Mouse (Mus musculus) stomach, postnatal 0 days (tissue): ENCODE measurements around the gene Nsl1. TPM values are rescaled to one million over a fixed set of nuclear protein-coding genes. Genes with fewer than 3 reads are reported as not detected.

ENCODE experiments used
- ATAC-seq: fragments of 200-750 bp; cut with Nextera tagmentation; 2 replicates; pipeline ENCODE4 v1.8.0; 2017; ENCODE audit not compliant: low FRiP score, low TSS enrichment
- DNase-seq: peaks from one replicate; pipeline ENCODE4 v3.0.0-alpha.2; 2016; ENCODE audit warnings: low spot score
- H3K27ac ChIP-seq: fragments of 300-500 bp; sonication (generic); replicated peaks from 2 replicates; pipeline ENCODE4 v1.5.1; 2014; ENCODE audit warnings: mild to moderate bottlenecking, control low read depth
- H3K27me3 ChIP-seq: fragments of 300-500 bp; sonication (generic); 2 replicates; pipeline ENCODE4 v1.6.1; 2014; ENCODE audit warnings: low read length; ENCODE audit not compliant: control insufficient read depth, insufficient read depth
- H3K36me3 ChIP-seq: fragments of 300-500 bp; sonication (generic); 2 replicates; pipeline ENCODE4 v1.6.1; 2014; ENCODE audit warnings: low read length, mixed read lengths; ENCODE audit not compliant: control insufficient read depth, insufficient read depth
- H3K4me1 ChIP-seq: fragments of 300-500 bp; sonication (generic); replicated peaks from 2 replicates; pipeline ENCODE4 v1.6.1; 2014; ENCODE audit warnings: antibody characterized with exemption; ENCODE audit not compliant: control insufficient read depth, insufficient read depth
- H3K4me2 ChIP-seq: fragments of 300-500 bp; sonication (generic); replicated peaks from 2 replicates; pipeline ENCODE4 v1.6.1; 2014; ENCODE audit warnings: low read depth, mild to moderate bottlenecking, control low read depth, moderate library complexity
- H3K4me3 ChIP-seq: fragments of 300-500 bp; sonication (generic); 2 replicates; pipeline ENCODE4 v1.5.1; 2014; ENCODE audit warnings: low read depth, low read length, control low read depth
- H3K9ac ChIP-seq: fragments of 300-500 bp; sonication (generic); 2 replicates; pipeline ENCODE4 v1.6.1; 2014; ENCODE audit warnings: mild to moderate bottlenecking, low read length, control low read depth, mixed read lengths
- H3K9me3 ChIP-seq: fragments of 300-500 bp; sonication (generic); 2 replicates; pipeline ENCODE4 v1.6.1; 2016; ENCODE audit warnings: low read length; ENCODE audit not compliant: control insufficient read depth
- CTCF ChIP-seq: IDR thresholded peaks from 2 replicates; pipeline ENCODE4 v1.5.1; 2016; ENCODE audit warnings: antibody characterized with exemption, low read depth, mild to moderate bottlenecking, moderate library complexity
- EP300 ChIP-seq: optimal IDR thresholded peaks from 2 replicates; pipeline ENCODE3; 2016; ENCODE audit warnings: antibody characterized with exemption
- WGBS: fragments of 180-500 bp; shearing (Covaris S2); extraction: QIAGEN DNeasy Blood & Tissue Kit; methylation state at CpG from one replicate; pipeline ENCODE4 v1.1.7; 2014; 5-methylcytosine and 5-hydroxymethylcytosine counted together
- polyA plus RNA-seq: library from polyadenylated mRNA; unstranded; fragments of >200 nt; fragmentation: Nextera tagmentation; extraction: Ambion mirVana; gene quantifications from 2 replicates; pipeline ENCODE4 v1.2.1, GENCODE M21; 2015

Gene Nsl1
- polyA plus RNA-seq, 1 experiment from 2014 or later, result 5.2 TPM

GRCm38 (mm10) chr1:191131692-191132091 is 68.9 kb downstream of the Nsl1 start:
- ATAC-seq (no peak), DNase-seq (no peak)
- Histone ChIP-seq H3K4me3 (no peak overlapping the region), H3K4me1 (no peaks in the 10 kb centered on the region), H3K4me2 (no peak overlapping the region), H3K27me3 (no peaks in the 10 kb centered on the region), H3K36me3 (no peaks in the 10 kb centered on the region), H3K27ac (no peak overlapping the region), H3K9me3 (no peaks in the 10 kb centered on the region), H3K9ac (no peak overlapping the region)
- WGBS, result 84% methylated on average over 2 of the region's 2 CpGs
- TF ChIP-seq EP300 (no peak), CTCF (no peak)

- ATAC-seq, result no peak
- no peaks in the 10 kb centered on the region for H3K27me3 ChIP-seq
- H3K4me3 ChIP-seq, result no peak overlapping the region
- 55% methylated on average over 5 of the region's 5 CpGs for WGBS
- no peak overlapping the region for H3K4me2 ChIP-seq
- TF ChIP-seq EP300 (no peak), CTCF (no peak)
- no peak overlapping the region for H3K27ac ChIP-seq
- no peak overlapping the region for H3K9ac ChIP-seq
- H3K36me3 ChIP-seq, result no peaks in the 10 kb centered on the region
- DNase-seq, result no peak
- no peaks in the 10 kb centered on the region for H3K9me3 ChIP-seq
- no peaks in the 10 kb centered on the region for H3K4me1 ChIP-seq
These were observed 69.4 kb downstream of the Nsl1 start for GRCm38 (mm10) chr1:191132240-191132639.

GRCm38 (mm10) chr1:191132934-191133333 is 70.1 kb downstream of the Nsl1 start:
- Histone ChIP-seq H3K4me2 (no peak overlapping the region), H3K9ac (no peak overlapping the region), H3K27me3 (no peaks in the 10 kb centered on the region), H3K27ac (no peak overlapping the region), H3K36me3 (no peaks in the 10 kb centered on the region), H3K4me1 (no peaks in the 10 kb centered on the region), H3K4me3 (no peak overlapping the region), H3K9me3 (no peaks in the 10 kb centered on the region)
- ATAC-seq, result no peak
- TF ChIP-seq EP300, result no peak
- no peak for TF ChIP-seq CTCF
- DNase-seq, result no peak
- WGBS, result 64% methylated on average over 5 of the region's 5 CpGs

- no peaks in the 10 kb centered on the region for H3K36me3 ChIP-seq
- H3K27ac ChIP-seq, result no peak overlapping the region
- H3K9me3 ChIP-seq, result no peaks in the 10 kb centered on the region
- H3K27me3 ChIP-seq, result no peaks in the 10 kb centered on the region
- no peak overlapping the region for H3K4me3 ChIP-seq
- H3K4me1 ChIP-seq, result no peaks in the 10 kb centered on the region
- H3K4me2 ChIP-seq, result no peak overlapping the region
- 42% methylated on average over 4 of the region's 4 CpGs for WGBS
- DNase-seq (no peak), ATAC-seq (no peak)
- H3K9ac ChIP-seq, result no peak overlapping the region
- no peak for TF ChIP-seq CTCF
- TF ChIP-seq EP300, result no peak
These were observed 72.6 kb downstream of the Nsl1 start for GRCm38 (mm10) chr1:191135406-191135805.

Other genes with a start within 250 kb of the Nsl1 start
- 4.5 TPM in 2 replicates for gene Rps6kc1, start 151.2 kb upstream of the Nsl1 start, polyA plus RNA-seq
- 20.5 and 22.0 TPM in 2 replicates for gene Angel2, start 137.9 kb upstream of the Nsl1 start, polyA plus RNA-seq
- 3.8 and 4.2 TPM in 2 replicates for gene Vash2, start 83.7 kb upstream of the Nsl1 start, polyA plus RNA-seq
- 2.9 and 3.2 TPM in 2 replicates for gene Flvcr1, start 36.9 kb upstream of the Nsl1 start, polyA plus RNA-seq
- not detected in 2 replicates for gene Spata45, start 26.4 kb upstream of the Nsl1 start, polyA plus RNA-seq
- 8.9 and 11.7 TPM in 2 replicates for gene Tatdn3, start 80 bp upstream of the Nsl1 start, polyA plus RNA-seq
- gene Batf3, start 34.8 kb downstream of the Nsl1 start, polyA plus RNA-seq, result 5.0 and 5.7 TPM in 2 replicates
- gene Fam71a, start 101.8 kb downstream of the Nsl1 start, polyA plus RNA-seq, result 0.04 TPM in 1 of 2 replicates, not detected in the other
- 6.5 and 11.1 TPM in 2 replicates for gene Atf3, start 155.0 kb downstream of the Nsl1 start, polyA plus RNA-seq